Mouse (Mus musculus) bone marrow macrophage, adult 2 months (primary cell): ENCODE results near the gene Zfp790. TPM values are rescaled to one million over a fixed set of nuclear protein-coding genes. Genes with fewer than 3 reads are reported as not detected.

Experiments
- H3K27ac ChIP-seq: 2 replicates; pipeline ENCODE4 v1.5.1; 2012; ENCODE audit warnings: low read depth, low read length; ENCODE audit not compliant: insufficient read depth
- H3K4me1 ChIP-seq: 2 replicates; pipeline ENCODE4 v1.6.1; 2012; ENCODE audit warnings: low read length; ENCODE audit not compliant: control insufficient read depth, insufficient read depth
- H3K4me3 ChIP-seq: 2 replicates; pipeline ENCODE4 v1.5.1; 2012; ENCODE audit warnings: mild to moderate bottlenecking, low read length, moderate library complexity; ENCODE audit not compliant: insufficient read depth
- CTCF ChIP-seq: IDR thresholded peaks from 2 replicates; pipeline ENCODE4 v1.5.1; 2012; ENCODE audit warnings: low read depth, mild to moderate bottlenecking, low read length, moderate library complexity
- POLR2A ChIP-seq: IDR thresholded peaks from 2 replicates; pipeline ENCODE4 v1.6.1; 2012; ENCODE audit warnings: mild to moderate bottlenecking, low read depth, low read length, borderline replicate concordance
- polyA plus RNA-seq: library from polyadenylated mRNA; stranded (reverse); fragments of >200 nt; gene quantifications from 2 replicates; pipeline ENCODE4 v1.2.4, GENCODE M21; 2012; ENCODE audit not compliant: missing spikeins, insufficient read depth, insufficient read length

Zfp790 gene
- polyA plus RNA-seq, result 7.9 and 9.5 TPM in 2 replicates

DNA sequence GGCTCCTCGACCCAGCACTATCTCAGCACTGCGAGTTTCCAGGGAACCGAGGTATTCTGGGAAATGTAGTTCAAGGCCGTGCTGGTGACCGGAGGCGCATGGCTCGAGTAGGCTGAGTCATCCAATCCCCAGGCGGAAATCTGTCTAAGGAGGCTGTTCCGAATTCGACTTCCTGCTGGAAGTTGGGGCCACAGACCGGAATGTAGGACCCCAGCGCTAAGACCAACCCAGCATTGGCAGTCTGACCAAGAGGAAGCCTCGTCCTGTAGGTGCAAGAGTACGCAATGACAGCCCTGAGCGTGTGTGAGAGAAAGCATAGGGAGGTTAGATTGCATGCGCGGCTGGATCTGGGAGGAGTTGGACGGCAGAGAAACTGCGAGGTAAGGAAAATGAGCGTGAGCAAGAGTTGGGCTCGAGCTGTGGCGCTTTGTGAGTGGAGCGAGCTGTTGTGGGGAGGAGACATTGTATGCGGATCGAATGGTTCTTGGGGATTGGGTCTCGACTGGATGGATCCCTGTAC, at the start of gene Zfp790:
TSS of gene Zfp790 (plus strand) at position 205 of the 520 bp plus-strand sequence.
- H3K4me1 ChIP-seq, result peaks cover 20% of the 10 kb centered on the region
- peak within 1 kb of the TSS; percentile 95 for H3K4me3 ChIP-seq
- peak within 1 kb of the TSS; percentile 91 for H3K27ac ChIP-seq
- peak; percentile 68; the same call in 1 of the 2 replicates for TF ChIP-seq POLR2A
- TF ChIP-seq CTCF, result 0 out of 2 replicates have a peak, but pooled peaks have one; percentile 0

GRCm38 (mm10) chr7:29767058-29767686, 48.7 kb upstream of the Zfp790 start:
- Histone ChIP-seq H3K4me1 (peaks cover 9% of the 10 kb centered on the region), H3K4me3 (peak overlapping the region; percentile 68), H3K27ac (peak overlapping the region; percentile 69)
- TF ChIP-seq CTCF (no peak), POLR2A (no peak)

DNA sequence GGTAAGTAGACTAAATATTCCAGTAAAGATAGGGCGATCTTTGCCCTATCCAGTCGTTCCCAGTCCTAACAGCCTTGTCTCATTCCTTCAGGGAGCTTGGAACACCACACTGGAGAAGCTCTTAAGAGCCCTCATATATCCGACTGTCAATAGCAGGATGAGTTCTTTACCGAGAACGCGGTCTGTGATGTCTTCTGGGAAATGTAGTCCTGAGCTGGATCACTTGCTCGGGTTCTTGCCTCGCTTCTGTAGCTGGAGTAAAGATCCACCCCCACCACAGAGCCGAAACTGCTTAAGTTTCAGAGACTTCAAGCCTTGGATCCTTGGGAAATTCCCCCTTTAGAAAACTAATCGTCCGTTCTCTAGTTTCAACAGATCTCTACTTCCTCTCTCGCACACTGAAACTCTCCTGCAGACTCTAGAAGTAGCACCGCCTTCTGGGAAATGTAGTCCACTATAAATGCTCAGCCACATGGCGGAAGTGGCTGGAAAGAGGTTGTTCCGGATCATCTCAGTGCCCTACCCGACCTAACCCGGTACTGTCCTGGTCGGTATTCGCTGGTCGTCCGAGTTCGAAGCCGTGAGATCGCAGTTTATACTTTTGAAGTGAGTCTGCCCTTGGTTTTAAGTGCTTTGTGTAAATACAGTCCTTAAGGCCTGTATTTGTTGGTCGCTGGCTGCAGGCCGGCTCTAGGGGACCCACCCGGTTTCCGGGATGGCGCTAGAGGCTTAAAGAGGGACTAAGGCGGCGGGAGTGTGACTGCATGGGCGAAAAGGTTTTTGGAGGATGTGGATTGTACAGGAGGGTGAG, 47.6 kb upstream of the Zfp790 start, which contains the start of gene Zfp84:
TSS of gene Zfp84 (plus strand) at position 463 of the 811 bp plus-strand sequence.
- TF ChIP-seq POLR2A (no peak), CTCF (peak; percentile 8; the same call in 1 of the 2 replicates)
- peak within 1 kb of the TSS; percentile 93 for H3K4me3 ChIP-seq
- H3K4me1 ChIP-seq, result peaks cover 7% of the 10 kb centered on the region
- peak within 1 kb of the TSS; percentile 97 for H3K27ac ChIP-seq

DNA sequence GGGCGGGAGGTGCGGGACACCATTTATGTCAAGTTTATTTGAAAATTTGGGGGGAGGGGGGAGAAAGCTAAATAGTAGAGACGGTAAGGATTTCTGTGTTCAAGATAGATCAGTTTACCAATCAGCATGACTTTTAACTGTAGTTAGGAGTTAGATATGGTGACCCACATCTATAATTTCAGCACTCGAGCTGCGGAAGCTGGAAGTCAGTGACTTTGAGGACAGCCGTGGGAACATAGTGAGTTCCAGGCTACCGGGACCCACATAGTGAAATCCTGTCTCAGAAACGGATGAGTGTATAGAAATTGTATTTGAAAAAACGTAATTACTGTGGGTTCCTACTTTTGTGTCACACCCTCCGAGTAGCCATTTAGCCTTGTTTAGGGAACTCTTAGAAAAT, 46.9 kb upstream of the Zfp790 start:
- TF ChIP-seq CTCF, result no peak
- TF ChIP-seq POLR2A, result no peak
- Histone ChIP-seq H3K27ac (peak overlapping the region; percentile 97), H3K4me1 (peaks cover 7% of the 10 kb centered on the region), H3K4me3 (peak overlapping the region; percentile 93)

DNA sequence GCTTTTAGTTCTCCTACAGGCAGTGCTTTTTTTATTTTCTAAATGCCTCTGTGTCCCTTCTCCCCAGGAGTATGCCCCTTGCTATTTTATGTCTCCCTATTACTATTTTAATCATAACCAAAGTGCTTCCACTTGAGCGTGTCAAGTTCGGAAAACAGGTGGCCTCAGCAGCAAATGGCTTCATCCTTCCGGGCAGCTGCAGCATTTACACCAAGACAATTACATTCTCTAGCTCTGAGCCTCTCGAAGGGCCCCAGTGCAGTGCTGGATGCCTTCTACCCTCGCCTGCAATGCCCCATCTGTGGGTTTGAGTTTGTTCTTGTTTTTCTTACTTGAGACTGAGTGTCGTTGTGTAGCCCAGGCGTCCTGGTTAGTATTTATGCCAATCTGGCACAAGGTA, 42.4 kb upstream of the Zfp790 start:
- Histone ChIP-seq H3K4me3 (no peak overlapping the region), H3K4me1 (peaks cover 7% of the 10 kb centered on the region), H3K27ac (no peak overlapping the region)
- TF ChIP-seq CTCF, result no peak

- TF ChIP-seq POLR2A (no peak), CTCF (no peak)
- H3K27ac ChIP-seq, result no peak overlapping the region
- H3K4me1 ChIP-seq, result peaks cover 7% of the 10 kb centered on the region
- no peak overlapping the region for H3K4me3 ChIP-seq
These were observed 41.5 kb upstream of the Zfp790 start for GRCm38 (mm10) chr7:29774371-29774770.

- Histone ChIP-seq H3K4me1 (no peaks in the 10 kb centered on the region), H3K4me3 (no peak overlapping the region), H3K27ac (no peak overlapping the region)
- TF ChIP-seq POLR2A (no peak), CTCF (no peak)
These were observed 39.3 kb upstream of the Zfp790 start for GRCm38 (mm10) chr7:29776568-29776967.

GRCm38 (mm10) chr7:29777372-29777771, 38.5 kb upstream of the Zfp790 start:
- no peak for TF ChIP-seq CTCF
- Histone ChIP-seq H3K27ac (no peak overlapping the region), H3K4me1 (no peaks in the 10 kb centered on the region), H3K4me3 (no peak overlapping the region)

GRCm38 (mm10) chr7:29783871-29784551, 31.9 kb upstream of the Zfp790 start, which contains the start of gene Zfp30:
Zfp30 (plus strand) TSS chr7:29783998.
- Histone ChIP-seq H3K4me3 (peak within 1 kb of the TSS; percentile 71), H3K4me1 (no peaks in the 10 kb centered on the region), H3K27ac (no peak within 1 kb of the TSS)
- TF ChIP-seq CTCF, result no peak
- TF ChIP-seq POLR2A, result no peak

GRCm38 (mm10) chr7:29785023-29785422, 30.9 kb upstream of the Zfp790 start:
- Histone ChIP-seq H3K4me1 (no peaks in the 10 kb centered on the region), H3K4me3 (no peak overlapping the region), H3K27ac (no peak overlapping the region)
- TF ChIP-seq POLR2A (no peak), CTCF (no peak)
